Mouse (Mus musculus) hindbrain, embryonic 10.5 days (tissue): Measurements from ENCODE around the gene Map2k3. TPM values are rescaled to one million over a fixed set of nuclear protein-coding genes. Genes with fewer than 3 reads are reported as not detected.
A peak's percentile ranks its signal among the peaks of the same experiment; 100 is the strongest.

Experiments used
- DNase-seq: peaks from one replicate; pipeline ENCODE4 v3.0.0-alpha.2; 2017; ENCODE audit warnings: low spot score
- H3K27ac ChIP-seq: fragments of 300-500 bp; sonication (generic); 2 replicates; pipeline ENCODE4 v1.5.1; 2016; ENCODE audit warnings: mild to moderate bottlenecking, moderate library complexity
- H3K27me3 ChIP-seq: fragments of 300-500 bp; sonication (generic); 2 replicates; pipeline ENCODE4 v1.6.1; 2016; ENCODE audit warnings: mild to moderate bottlenecking; ENCODE audit not compliant: poor library complexity, insufficient read depth, severe bottlenecking
- H3K36me3 ChIP-seq: fragments of 300-500 bp; sonication (generic); 2 replicates; pipeline ENCODE4 v1.6.1; 2016; ENCODE audit warnings: mild to moderate bottlenecking, moderate library complexity
- H3K4me1 ChIP-seq: fragments of 300-500 bp; sonication (generic); replicated peaks from 2 replicates; pipeline ENCODE4 v1.6.1; 2016; ENCODE audit warnings: mild to moderate bottlenecking
- H3K4me3 ChIP-seq: fragments of 300-500 bp; sonication (generic); 2 replicates; pipeline ENCODE4 v1.5.1; 2016; ENCODE audit warnings: mild to moderate bottlenecking, moderate library complexity
- H3K9me3 ChIP-seq: fragments of 300-500 bp; sonication (generic); 2 replicates; pipeline ENCODE4 v1.6.1; 2016; ENCODE audit warnings: mild to moderate bottlenecking, moderate library complexity
- WGBS: fragments of 180-500 bp; shearing (Covaris S2); methylation state at CpG from one replicate; pipeline ENCODE4 v1.1.7; 2016; 5-methylcytosine and 5-hydroxymethylcytosine counted together
- polyA plus RNA-seq: library from polyadenylated mRNA; unstranded; fragments of >200 nt; fragmentation: Nextera tagmentation; extraction: Ambion mirVana; gene quantifications from 2 replicates; pipeline ENCODE4 v1.2.1, GENCODE M21; 2016

Map2k3 gene
- polyA plus RNA-seq, 1 experiment from 2014 or later, result 55.9 TPM

DNA sequence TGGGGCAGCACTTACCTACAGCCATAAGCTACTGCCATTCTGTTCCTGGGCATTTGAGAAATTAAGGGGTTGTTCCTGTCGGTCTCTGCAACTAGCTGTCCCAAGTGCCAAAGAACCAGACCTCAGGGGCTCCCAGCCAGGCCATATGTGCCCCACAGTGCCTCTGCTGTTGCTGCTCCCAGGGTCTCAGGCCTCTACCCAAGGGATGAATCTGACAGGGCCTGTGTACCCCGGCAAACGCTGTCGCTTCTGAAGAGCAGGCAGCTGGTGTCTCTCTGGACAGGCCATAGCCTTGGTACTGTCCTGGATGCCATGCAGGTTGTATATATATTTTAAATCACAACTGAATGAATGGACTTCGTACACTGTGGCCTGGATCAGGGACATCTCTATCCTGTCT lies 20.1 kb downstream of the Map2k3 start:
- Histone ChIP-seq H3K4me1 (peaks cover 18% of the 10 kb centered on the region), H3K27ac (no peak overlapping the region), H3K9me3 (no peaks in the 10 kb centered on the region), H3K36me3 (peaks cover 60% of the 10 kb centered on the region), H3K27me3 (no peaks in the 10 kb centered on the region), H3K4me3 (no peak overlapping the region)
- 93% methylated on average over 5 of the region's 5 CpGs for WGBS
- DNase-seq, result no peak

- Histone ChIP-seq H3K36me3 (peaks cover 56% of the 10 kb centered on the region), H3K27me3 (no peaks in the 10 kb centered on the region), H3K9me3 (no peaks in the 10 kb centered on the region), H3K4me1 (peaks cover 18% of the 10 kb centered on the region), H3K4me3 (no peak overlapping the region), H3K27ac (no peak overlapping the region)
- 93% methylated on average over 3 of the region's 3 CpGs for WGBS
- DNase-seq, result no peak
Measured at GRCm38 (mm10) chr11:60952362-60952761, 20.5 kb downstream of the Map2k3 start.

DNA sequence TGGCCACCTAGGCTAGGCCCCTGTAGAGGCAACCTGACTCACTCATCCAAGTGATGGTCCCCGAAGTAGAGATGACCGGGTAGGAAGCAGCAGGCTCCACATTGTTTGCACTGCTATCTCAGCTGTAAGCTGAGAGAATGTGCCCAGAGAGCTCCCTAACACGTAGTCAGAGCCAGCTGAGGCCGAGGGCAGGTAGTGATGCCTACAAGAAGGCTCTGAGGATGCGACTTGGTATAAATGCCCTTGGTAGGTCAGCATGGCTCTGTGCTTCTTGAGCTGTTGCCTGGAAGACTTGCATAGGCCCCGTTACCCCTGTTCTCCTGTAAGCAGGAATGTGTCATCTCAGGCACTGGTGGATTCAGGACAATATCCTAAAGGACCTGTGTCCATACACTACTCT lies 21.2 kb downstream of the Map2k3 start:
- no peak overlapping the region for H3K4me3 ChIP-seq
- H3K27ac ChIP-seq, result no peak overlapping the region
- no peaks in the 10 kb centered on the region for H3K9me3 ChIP-seq
- no peak for DNase-seq
- peaks cover 49% of the 10 kb centered on the region for H3K36me3 ChIP-seq
- no peaks in the 10 kb centered on the region for H3K27me3 ChIP-seq
- 95% methylated on average over 6 of the region's 6 CpGs for WGBS
- H3K4me1 ChIP-seq, result peaks cover 18% of the 10 kb centered on the region

- WGBS, result 8% methylated on average over 15 of the region's 15 CpGs
- Histone ChIP-seq H3K9me3 (no peaks in the 10 kb centered on the region), H3K4me3 (no peak overlapping the region), H3K4me1 (peaks cover 18% of the 10 kb centered on the region), H3K36me3 (peaks cover 41% of the 10 kb centered on the region), H3K27me3 (no peaks in the 10 kb centered on the region), H3K27ac (no peak overlapping the region)
- peak; percentile 92 for DNase-seq
Measured at GRCm38 (mm10) chr11:60953803-60954202, 22.0 kb downstream of the Map2k3 start.

DNA sequence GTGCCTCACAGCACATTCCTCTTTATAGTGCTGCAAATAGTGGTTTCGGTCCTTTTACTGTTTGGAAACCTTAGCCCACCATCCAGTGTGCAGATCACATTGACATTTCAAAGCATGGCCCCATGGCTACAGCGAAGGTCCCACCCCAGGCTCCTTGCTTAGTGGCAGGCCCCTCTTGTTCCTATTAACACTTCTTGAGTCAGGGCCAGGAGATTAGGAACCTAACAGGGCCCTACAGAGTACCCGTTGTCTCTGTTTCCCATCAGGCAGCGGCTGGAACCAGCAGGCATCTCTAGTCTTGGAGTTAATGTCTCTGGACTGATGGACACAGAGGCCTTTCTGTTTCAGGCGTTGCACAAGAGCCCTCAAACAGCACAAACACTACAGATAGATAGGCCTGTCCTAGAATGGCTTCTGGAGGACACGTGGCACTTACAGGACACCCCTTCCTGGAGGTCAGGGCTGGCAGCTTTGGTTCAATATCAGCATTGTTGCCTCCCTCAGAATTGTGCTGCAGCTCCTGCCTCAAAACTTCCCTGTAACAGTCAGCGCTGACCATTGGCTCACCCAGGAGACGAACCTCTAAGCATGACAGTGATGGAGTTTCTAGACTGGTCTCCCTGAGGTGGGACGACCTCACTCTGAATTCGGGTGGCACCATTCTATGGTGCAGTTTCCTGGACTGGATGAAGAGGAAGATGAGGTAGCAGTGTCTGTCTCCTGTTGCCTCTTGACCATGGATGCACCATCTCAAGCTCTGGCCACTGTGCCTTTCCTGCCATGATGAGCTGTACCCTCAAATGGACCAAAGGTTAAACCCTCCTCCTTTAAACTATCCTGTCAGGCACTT lies 22.6 kb downstream of the Map2k3 start:
- WGBS, result 83% methylated on average over 10 of the region's 10 CpGs
- DNase-seq, result no peak
- no peak overlapping the region for H3K4me3 ChIP-seq
- H3K27me3 ChIP-seq, result no peaks in the 10 kb centered on the region
- no peaks in the 10 kb centered on the region for H3K9me3 ChIP-seq
- H3K36me3 ChIP-seq, result peaks cover 34% of the 10 kb centered on the region
- peaks cover 18% of the 10 kb centered on the region for H3K4me1 ChIP-seq
- H3K27ac ChIP-seq, result no peak overlapping the region

- H3K4me1 ChIP-seq, result peaks cover 18% of the 10 kb centered on the region
- no peaks in the 10 kb centered on the region for H3K9me3 ChIP-seq
- no peak overlapping the region for H3K4me3 ChIP-seq
- WGBS, result 75% methylated on average over 9 of the region's 9 CpGs
- H3K27ac ChIP-seq, result no peak overlapping the region
- no peak for DNase-seq
- peaks cover 25% of the 10 kb centered on the region for H3K36me3 ChIP-seq
- H3K27me3 ChIP-seq, result no peaks in the 10 kb centered on the region
Measured at GRCm38 (mm10) chr11:60955621-60956383, 24.0 kb downstream of the Map2k3 start.

- no peak for DNase-seq
- Histone ChIP-seq H3K4me1 (peaks cover 10% of the 10 kb centered on the region; the same call in 1 of the 2 replicates), H3K36me3 (no peaks in the 10 kb centered on the region), H3K9me3 (no peaks in the 10 kb centered on the region), H3K27ac (no peak overlapping the region), H3K27me3 (no peaks in the 10 kb centered on the region), H3K4me3 (no peak overlapping the region)
- WGBS, result 93% methylated on average over 4 of the region's 4 CpGs
Measured at GRCm38 (mm10) chr11:60958948-60959347, 27.1 kb downstream of the Map2k3 start.

GRCm38 (mm10) chr11:60961176-60961575 lies 29.3 kb downstream of the Map2k3 start:
- H3K4me3 ChIP-seq, result no peak overlapping the region
- 69% methylated on average over 1 of the region's 1 CpGs for WGBS
- H3K9me3 ChIP-seq, result peaks cover 2% of the 10 kb centered on the region; the same call in 1 of the 2 replicates
- no peak for DNase-seq
- H3K36me3 ChIP-seq, result no peaks in the 10 kb centered on the region
- no peaks in the 10 kb centered on the region for H3K27me3 ChIP-seq
- H3K4me1 ChIP-seq, result peaks cover 3% of the 10 kb centered on the region; the same call in 1 of the 2 replicates
- H3K27ac ChIP-seq, result no peak overlapping the region

DNA sequence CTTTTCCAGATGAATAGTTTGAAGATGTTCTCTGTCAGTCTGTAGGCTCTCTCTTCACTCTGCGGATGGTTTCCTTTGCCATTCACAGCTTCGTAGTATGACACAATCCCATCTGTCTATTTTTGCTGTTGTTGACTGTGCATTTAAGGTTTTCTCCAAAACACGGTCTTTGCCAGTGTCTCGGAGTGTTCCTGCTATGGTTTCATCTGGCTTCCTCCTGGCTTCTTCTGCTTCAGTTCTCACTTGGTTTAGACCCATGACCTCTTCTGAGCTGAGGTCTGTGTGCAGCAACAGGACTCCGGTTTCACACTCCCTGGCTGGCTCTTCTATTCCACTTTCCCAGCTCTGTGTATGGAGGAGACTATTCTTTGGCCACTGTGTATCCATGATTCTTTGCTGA lies 30.9 kb downstream of the Map2k3 start:
- H3K36me3 ChIP-seq, result no peaks in the 10 kb centered on the region
- H3K4me3 ChIP-seq, result no peak overlapping the region
- H3K27me3 ChIP-seq, result no peaks in the 10 kb centered on the region
- no peak overlapping the region for H3K27ac ChIP-seq
- 85% methylated on average over 5 of the region's 5 CpGs for WGBS
- no peak for DNase-seq
- peaks cover 2% of the 10 kb centered on the region; the same call in 1 of the 2 replicates for H3K9me3 ChIP-seq
- H3K4me1 ChIP-seq, result peaks cover 7% of the 10 kb centered on the region

DNA sequence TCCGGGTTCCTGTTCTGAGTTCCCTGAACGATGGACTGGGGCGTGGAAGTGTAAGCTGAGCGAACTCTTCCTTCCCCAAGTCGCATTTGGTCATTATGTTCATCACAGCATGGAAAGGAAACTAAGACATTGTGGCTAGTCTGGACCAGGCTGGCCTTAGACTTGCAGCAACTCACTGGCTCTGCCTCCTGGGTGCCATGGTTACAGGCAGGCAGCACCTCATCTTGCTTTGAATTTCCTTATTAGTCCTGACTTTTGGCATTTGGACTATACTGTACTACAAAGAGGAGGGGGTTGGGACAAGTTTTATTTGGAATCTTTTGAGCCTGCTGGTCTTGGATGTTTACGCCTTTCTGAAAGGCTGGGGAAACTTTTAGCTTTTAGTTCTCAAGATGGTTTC lies 35.1 kb downstream of the Map2k3 start:
- peaks cover 7% of the 10 kb centered on the region for H3K4me1 ChIP-seq
- no peak overlapping the region for H3K4me3 ChIP-seq
- no peaks in the 10 kb centered on the region for H3K27me3 ChIP-seq
- no peak for DNase-seq
- WGBS, result 64% methylated on average over 6 of the region's 6 CpGs
- H3K27ac ChIP-seq, result no peak overlapping the region
- H3K36me3 ChIP-seq, result no peaks in the 10 kb centered on the region
- H3K9me3 ChIP-seq, result peaks cover 2% of the 10 kb centered on the region; the same call in 1 of the 2 replicates

- Histone ChIP-seq H3K4me1 (peaks cover 17% of the 10 kb centered on the region), H3K27ac (no peak overlapping the region), H3K36me3 (no peaks in the 10 kb centered on the region), H3K27me3 (no peaks in the 10 kb centered on the region), H3K4me3 (no peak overlapping the region), H3K9me3 (no peaks in the 10 kb centered on the region)
- 81% methylated on average over 11 of the region's 11 CpGs for WGBS
- DNase-seq, result no peak
Measured at GRCm38 (mm10) chr11:60975097-60975496, 43.3 kb downstream of the Map2k3 start.

- WGBS, result 78% methylated on average over 2 of the region's 2 CpGs
- Histone ChIP-seq H3K9me3 (no peaks in the 10 kb centered on the region), H3K27me3 (no peaks in the 10 kb centered on the region)
Measured at GRCm38 (mm10) chr11:60976234-60976633, 44.4 kb downstream of the Map2k3 start.

DNA sequence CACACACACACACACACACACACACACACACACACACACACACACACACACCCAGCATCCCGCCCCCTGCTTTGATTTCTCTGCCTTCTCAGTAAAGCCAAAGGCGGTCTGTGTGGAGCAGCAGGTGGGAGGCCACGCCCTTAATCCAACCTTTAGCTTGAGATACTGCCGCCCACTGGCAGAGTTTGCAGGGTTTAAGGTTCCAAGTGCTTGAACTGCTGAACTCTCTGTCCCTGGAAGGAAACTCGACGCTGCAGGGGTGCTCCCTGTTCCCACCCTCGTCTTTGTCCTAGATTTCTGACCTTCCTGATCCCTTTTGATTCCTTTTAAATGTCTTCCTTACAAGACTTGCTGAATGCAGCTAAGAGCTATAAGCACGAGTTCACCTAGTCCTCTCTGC lies 44.9 kb downstream of the Map2k3 start:
- WGBS, result 13% methylated on average over 8 of the region's 8 CpGs
- 0 out of 2 replicates have a peak overlapping the region, but pooled peaks have one; percentile 37 for H3K27ac ChIP-seq
- DNase-seq, result peak; percentile 21

More at GRCm38 (mm10) chr11:60976234-60976633, 44.4 kb downstream of the Map2k3 start:
- Histone ChIP-seq H3K4me1 (peaks cover 17% of the 10 kb centered on the region), H3K4me3 (no peak overlapping the region), H3K27ac (no peak overlapping the region), H3K36me3 (no peaks in the 10 kb centered on the region)
- DNase-seq, result no peak

More for the DNA sequence above, 44.9 kb downstream of the Map2k3 start:
- no peaks in the 10 kb centered on the region for H3K27me3 ChIP-seq
- no peaks in the 10 kb centered on the region for H3K9me3 ChIP-seq
- H3K36me3 ChIP-seq, result no peaks in the 10 kb centered on the region
- no peak overlapping the region for H3K4me3 ChIP-seq
- H3K4me1 ChIP-seq, result peaks cover 18% of the 10 kb centered on the region
